Comparison of ENCODE assay signal across 8 mouse cellular contexts in the genomic region with DNA sequence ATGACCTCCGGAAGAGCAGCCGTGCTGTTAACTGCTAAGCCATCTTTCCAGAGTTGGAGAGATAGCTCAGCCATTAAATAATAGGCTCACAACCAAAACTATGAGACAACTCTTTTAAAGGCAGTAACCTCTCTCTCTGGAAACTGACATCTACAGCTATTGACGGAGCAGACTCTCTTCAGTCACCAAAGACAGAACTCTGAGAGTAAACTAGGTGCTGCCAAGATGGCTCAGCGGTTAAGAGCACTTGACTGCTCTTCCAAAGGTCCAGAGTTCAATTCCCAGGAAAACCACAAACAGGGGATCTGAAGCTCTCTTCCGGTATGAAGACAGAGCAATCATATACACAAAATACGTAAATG. TPM values are rescaled to one million over a fixed set of nuclear protein-coding genes. Genes with fewer than 3 reads are reported as not detected.
A peak's percentile ranks its signal among the peaks of the same experiment; 100 is the strongest.
DNase-seq lines count a peak whose midpoint lies in the region; ATAC-seq and TF ChIP-seq lines count a peak whose summit lies in the region.

No protein-coding gene starts in this region.

- peaks cover 3% of the 10 kb centered on the region for H3K4me1 ChIP-seq in testis, adult 2 months (ENCODE audit: control insufficient read depth, insufficient read depth, low read length)
- peaks cover 27% of the 10 kb centered on the region for H3K4me1 ChIP-seq in liver, embryonic 12.5 days
- no peaks in the 10 kb centered on the region for H3K4me1 ChIP-seq in stomach, postnatal 0 days (replicated peaks; ENCODE audit: control insufficient read depth, insufficient read depth)

- peak overlapping the region; percentile 98 for H3K27ac ChIP-seq in gastrocnemius, adult 2 months
- H3K27ac ChIP-seq in testis, adult 2 months (ENCODE audit: control insufficient read depth, insufficient read depth, low read depth, low read length): peak overlapping the region; percentile 73
- H3K27ac ChIP-seq in liver, embryonic 12.5 days: peak overlapping the region; percentile 88; the same call in 1 of the 2 replicates
- peak overlapping the region; percentile 53; the same call in 1 of the 2 replicates for H3K27ac ChIP-seq in stomach, postnatal 0 days (replicated peaks)

- H3K4me3 ChIP-seq in gastrocnemius, adult 2 months: peak overlapping the region; percentile 97
- H3K4me3 ChIP-seq in testis, adult 2 months (ENCODE audit: control insufficient read depth, low read depth, low read length): peak overlapping the region; percentile 91
- H3K4me3 ChIP-seq in liver, embryonic 12.5 days: peak overlapping the region; percentile 94
- peak overlapping the region; percentile 65 for H3K4me3 ChIP-seq in stomach, postnatal 0 days (ENCODE audit: low read depth, low read length)

- TF ChIP-seq CTCF in gastrocnemius, adult 2 months (IDR thresholded peaks at IDR 0.05): no peak
- TF ChIP-seq CTCF in testis, adult 2 months (IDR thresholded peaks at IDR 0.05; ENCODE audit: control insufficient read depth, insufficient read depth, insufficient replicate concordance, low read depth, low read length): no peak
- no peak for TF ChIP-seq CTCF in stomach, postnatal 0 days (IDR thresholded peaks at IDR 0.05; ENCODE audit: low read depth)

- H3K36me3 ChIP-seq in testis, adult 2 months (ENCODE audit: control insufficient read depth, insufficient read depth, low read length): no peaks in the 10 kb centered on the region
- peaks cover 8% of the 10 kb centered on the region; the same call in 1 of the 2 replicates for H3K36me3 ChIP-seq in liver, embryonic 12.5 days
- H3K36me3 ChIP-seq in stomach, postnatal 0 days (ENCODE audit: control insufficient read depth, insufficient read depth, low read length): no peaks in the 10 kb centered on the region

- no peak for ATAC-seq in liver, embryonic 12.5 days
- ATAC-seq in stomach, postnatal 0 days (ENCODE audit: low FRiP score, low TSS enrichment): no peak

- H3K9me3 ChIP-seq in liver, embryonic 12.5 days (replicated peaks): no peaks in the 10 kb centered on the region
- no peaks in the 10 kb centered on the region for H3K9me3 ChIP-seq in stomach, postnatal 0 days (ENCODE audit: control insufficient read depth, low read length)

- intact Hi-C loops in gastrocnemius, adult 2 months (cut with DNase I): no loop called here
- intact Hi-C loops in gastrocnemius, postnatal 36 days (cut with DNase I): no loop called here

- no peak for DNase-seq in gastrocnemius, adult 2 months
- no peak for DNase-seq in gastrocnemius, postnatal 36 days
- no peak for DNase-seq in testis, postnatal 14 days (ENCODE audit: low spot score)
- DNase-seq in stomach, postnatal 0 days (ENCODE audit: low spot score): no peak
- no peak for DNase-seq in adrenal gland, adult 2 months
- no peak for DNase-seq in layer of hippocampus, adult 8-10 months (ENCODE audit: low spot score in 2 of 2)

- peak overlapping the region; percentile 68 for H3K9ac ChIP-seq in liver, embryonic 12.5 days
- H3K9ac ChIP-seq in stomach, postnatal 0 days (ENCODE audit: low read length): 0 out of 2 replicates have a peak overlapping the region, but pooled peaks have one; percentile 35

- H3K4me2 ChIP-seq in liver, embryonic 12.5 days: peak overlapping the region; percentile 95
- H3K4me2 ChIP-seq in stomach, postnatal 0 days (replicated peaks; ENCODE audit: low read depth): peak overlapping the region; percentile 55

- no peaks in the 10 kb centered on the region for H3K27me3 ChIP-seq in testis, adult 2 months (ENCODE audit: control insufficient read depth, insufficient read depth, low read length)
- H3K27me3 ChIP-seq in liver, embryonic 12.5 days (replicated peaks): peaks cover 6% of the 10 kb centered on the region; the same call in 1 of the 2 replicates
- no peaks in the 10 kb centered on the region for H3K27me3 ChIP-seq in stomach, postnatal 0 days (ENCODE audit: control insufficient read depth, insufficient read depth, low read length)

- no peak for TF ChIP-seq EP300 in stomach, postnatal 0 days (optimal IDR thresholded peaks at IDR 0.05)

- WGBS in liver, embryonic 12.5 days (ENCODE audit: insufficient replicate concordance): 10% methylated on average over 6 of the region's 6 CpGs
- WGBS in stomach, postnatal 0 days: 17% methylated on average over 6 of the region's 6 CpGs

- TF ChIP-seq POLR2A in testis, adult 2 months (IDR thresholded peaks at IDR 0.05; ENCODE audit: control insufficient read depth, low read depth, low read length): no peak

RNA-seq across cellular contexts. Expression of a gene that starts 0.4 kb away (rescaled TPM):
- 10 to 100 TPM; 49.1 to 51.4 TPM for total RNA-seq in gastrocnemius, adult 2 months (2021)
- 10 to 100 TPM; 40.0 to 46.9 TPM for total RNA-seq in gastrocnemius, postnatal 36 days (2021)
- 42.3 and 44.2 TPM in 2 replicates for polyA plus RNA-seq in testis, adult 2 months (2012; rRNA removed)
- polyA plus RNA-seq in liver, embryonic 12.5 days (2016; fragmentation: Nextera tagmentation; extraction: Ambion mirVana): 71.1 and 76.1 TPM in 2 replicates
- polyA plus RNA-seq in stomach, postnatal 0 days (2015; fragmentation: Nextera tagmentation; extraction: Ambion mirVana): 75.3 and 83.8 TPM in 2 replicates
- 100 to 1,000 TPM in 1 of 2 experiments, 10 to 100 TPM in 1; 68.3 to 104 TPM for total RNA-seq in adrenal gland, adult 2 months (2021)
- 445 and 458 TPM in 2 replicates for polyA plus RNA-seq in adrenal gland, adult 2 months (2012; rRNA removed)
- total RNA-seq in layer of hippocampus, adult 8-10 months (2022): 10 to 100 TPM; 47.3 to 59.9 (median 56.1) TPM

RNA-seq across cellular contexts. Expression of a gene that starts 8.7 kb away (rescaled TPM):
- 1 to 10 TPM; 4.3 to 4.7 TPM for total RNA-seq in gastrocnemius, adult 2 months (2021)
- 1 to 10 TPM; 3.9 to 4.0 TPM for total RNA-seq in gastrocnemius, postnatal 36 days (2021)
- polyA plus RNA-seq in testis, adult 2 months (2012; rRNA removed): 5.2 and 7.0 TPM in 2 replicates
- polyA plus RNA-seq in liver, embryonic 12.5 days (2016; fragmentation: Nextera tagmentation; extraction: Ambion mirVana): 1.8 and 2.2 TPM in 2 replicates
- 5.5 and 6.4 TPM in 2 replicates for polyA plus RNA-seq in stomach, postnatal 0 days (2015; fragmentation: Nextera tagmentation; extraction: Ambion mirVana)
- total RNA-seq in adrenal gland, adult 2 months (2021): 10 to 100 TPM; 18.4 to 33.8 TPM
- polyA plus RNA-seq in adrenal gland, adult 2 months (2012; rRNA removed): 13.0 and 15.0 TPM in 2 replicates
- total RNA-seq in layer of hippocampus, adult 8-10 months (2022): 10 to 100 TPM in 2 of 4 experiments, 1 to 10 TPM in 2; 9.8 to 11.6 (median 10.1) TPM

RNA-seq across cellular contexts. Expression of a gene that starts 13.8 kb away (rescaled TPM):
- 10 to 100 TPM in 1 of 2 experiments, 1 to 10 TPM in 1; 8.4 to 11.3 TPM for total RNA-seq in gastrocnemius, adult 2 months (2021)
- 1 to 10 TPM; 7.2 to 8.8 TPM for total RNA-seq in gastrocnemius, postnatal 36 days (2021)
- 11.9 and 14.1 TPM in 2 replicates for polyA plus RNA-seq in testis, adult 2 months (2012; rRNA removed)
- polyA plus RNA-seq in liver, embryonic 12.5 days (2016; fragmentation: Nextera tagmentation; extraction: Ambion mirVana): 13.2 and 13.6 TPM in 2 replicates
- 13.8 and 14.0 TPM in 2 replicates for polyA plus RNA-seq in stomach, postnatal 0 days (2015; fragmentation: Nextera tagmentation; extraction: Ambion mirVana)
- total RNA-seq in adrenal gland, adult 2 months (2021): 10 to 100 TPM; 12.0 to 14.3 TPM
- 4.0 and 5.8 TPM in 2 replicates for polyA plus RNA-seq in adrenal gland, adult 2 months (2012; rRNA removed)
- total RNA-seq in layer of hippocampus, adult 8-10 months (2022): 10 to 100 TPM; 14.4 to 17.1 (median 14.9) TPM

RNA-seq across cellular contexts. Expression of a gene that starts 57.9 kb away (rescaled TPM):
- 1 to 10 TPM; 3.1 to 5.0 TPM for total RNA-seq in gastrocnemius, adult 2 months (2021)
- 1 to 10 TPM; 3.1 to 4.2 TPM for total RNA-seq in gastrocnemius, postnatal 36 days (2021)
- polyA plus RNA-seq in testis, adult 2 months (2012; rRNA removed): 21.9 and 22.0 TPM in 2 replicates
- 7.4 and 8.0 TPM in 2 replicates for polyA plus RNA-seq in liver, embryonic 12.5 days (2016; fragmentation: Nextera tagmentation; extraction: Ambion mirVana)
- polyA plus RNA-seq in stomach, postnatal 0 days (2015; fragmentation: Nextera tagmentation; extraction: Ambion mirVana): 11.4 and 13.9 TPM in 2 replicates
- total RNA-seq in adrenal gland, adult 2 months (2021): 10 to 100 TPM; 37.2 to 47.6 TPM
- 134 and 145 TPM in 2 replicates for polyA plus RNA-seq in adrenal gland, adult 2 months (2012; rRNA removed)
- 10 to 100 TPM; 24.8 to 31.1 (median 28.4) TPM for total RNA-seq in layer of hippocampus, adult 8-10 months (2022)
